Mouse (Mus musculus): Measurements from ENCODE around the gene Prpf38b.

Prpf38b gene

GRCm38 (mm10) chr3:108857714-108858113 is 53.8 kb downstream of the Prpf38b start:
- DNase-seq, result no peak

GRCm38 (mm10) chr3:108857124-108857470 is 54.4 kb downstream of the Prpf38b start:
- no peak for DNase-seq

GRCm38 (mm10) chr3:108856386-108857123 is 55.0 kb downstream of the Prpf38b start:
- DNase-seq, result no peak

GRCm38 (mm10) chr3:108855864-108856263 is 55.7 kb downstream of the Prpf38b start:
- DNase-seq, result peak; percentile 44

- DNase-seq, result peak; percentile 74
Observed at GRCm38 (mm10) chr3:108855371-108855770, 56.2 kb downstream of the Prpf38b start.

- no peak for DNase-seq
Observed at GRCm38 (mm10) chr3:108853266-108853665, 58.3 kb downstream of the Prpf38b start.

Measured in right cerebral cortex, postnatal 14 days (tissue).